Mouse (Mus musculus): ENCODE results near the gene Myo5c. TPM values are rescaled to one million over a fixed set of nuclear protein-coding genes. Genes with fewer than 3 reads are reported as not detected.
A peak's percentile ranks its signal among the peaks of the same experiment; 100 is the strongest.

The Myo5c gene
- total and polyA plus RNA-seq, 3 experiments, result 0.15 to 0.22 TPM; not detected in 1

- TF ChIP-seq POLR2AphosphoS5 (IDR thresholded peaks at IDR 0.05; ENCODE audit: insufficient replicate concordance, low read depth, low read length) (no peak), CTCF (IDR thresholded peaks at IDR 0.05; ENCODE audit: low read depth, low read length) (0 out of 2 replicates have a peak, but pooled peaks have one; percentile 13)
- DNase-seq (ENCODE audit: low spot score) (no peak), ATAC-seq (ENCODE audit: extremely low read depth, insufficient number of reproducible peaks, low FRiP score, poor library complexity, severe bottlenecking) (no peak)
- no peaks in the 10 kb centered on the region for H3K36me3 ChIP-seq (replicated peaks)
- no peak overlapping the region for H3K4me3 ChIP-seq (ENCODE audit: low read depth, low read length)
- H3K4me1 ChIP-seq (ENCODE audit: insufficient read depth, low read depth, low read length), result no peaks in the 10 kb centered on the region
- H3K9me3 ChIP-seq (replicated peaks), result peaks cover 4% of the 10 kb centered on the region; the same call in 1 of the 2 replicates
- H3K27me3 ChIP-seq (ENCODE audit: insufficient read depth, low read length), result 0 out of 2 replicates have a peak, but pooled peaks cover 3% of the 10 kb centered on the region
Measured at GRCm38 (mm10) chr9:75259656-75260055, 27.8 kb downstream of the Myo5c start.

GRCm38 (mm10) chr9:75261332-75261872, 29.6 kb downstream of the Myo5c start:
- H3K36me3 ChIP-seq (replicated peaks), result no peaks in the 10 kb centered on the region
- TF ChIP-seq GATA1 (IDR thresholded peaks at IDR 0.05; ENCODE audit: borderline replicate concordance, low read length) (no peak), GATA2 (IDR thresholded peaks at IDR 0.05; ENCODE audit: borderline replicate concordance, low read depth, low read length) (no peak), TAL1 (conservative IDR thresholded peaks at IDR 0.05; ENCODE audit: low read depth, low read length) (no peak), CTCF (IDR thresholded peaks at IDR 0.05; ENCODE audit: low read depth, low read length) (no peak), POLR2AphosphoS5 (IDR thresholded peaks at IDR 0.05; ENCODE audit: insufficient replicate concordance, low read depth, low read length) (no peak)
- no peak overlapping the region for H3K4me3 ChIP-seq (ENCODE audit: low read depth, low read length)
- no peaks in the 10 kb centered on the region for H3K4me1 ChIP-seq (ENCODE audit: insufficient read depth, low read depth, low read length)
- 0 out of 2 replicates have a peak, but pooled peaks cover 3% of the 10 kb centered on the region for H3K27me3 ChIP-seq (ENCODE audit: insufficient read depth, low read length)
- no peak for ATAC-seq (ENCODE audit: extremely low read depth, insufficient number of reproducible peaks, low FRiP score, poor library complexity, severe bottlenecking)
- DNase-seq (ENCODE audit: low spot score), result no peak
- H3K9me3 ChIP-seq (replicated peaks), result peaks cover 4% of the 10 kb centered on the region; the same call in 1 of the 2 replicates

GRCm38 (mm10) chr9:75262235-75262826, 30.5 kb downstream of the Myo5c start:
- no peak for TF ChIP-seq CTCF (IDR thresholded peaks at IDR 0.05; ENCODE audit: low read depth, low read length)
- no peak for TF ChIP-seq TAL1 (conservative IDR thresholded peaks at IDR 0.05; ENCODE audit: low read depth, low read length)
- TF ChIP-seq GATA1 (IDR thresholded peaks at IDR 0.05; ENCODE audit: borderline replicate concordance, low read length), result no peak
- no peak for TF ChIP-seq GATA2 (IDR thresholded peaks at IDR 0.05; ENCODE audit: borderline replicate concordance, low read depth, low read length)
- no peak for TF ChIP-seq POLR2AphosphoS5 (IDR thresholded peaks at IDR 0.05; ENCODE audit: insufficient replicate concordance, low read depth, low read length)
- Histone ChIP-seq H3K4me1 (ENCODE audit: insufficient read depth, low read depth, low read length) (no peaks in the 10 kb centered on the region), H3K27me3 (ENCODE audit: insufficient read depth, low read length) (peaks cover 5% of the 10 kb centered on the region; the same call in 1 of the 2 replicates), H3K4me3 (ENCODE audit: low read depth, low read length) (no peak overlapping the region), H3K9me3 (replicated peaks) (peaks cover 4% of the 10 kb centered on the region; the same call in 1 of the 2 replicates), H3K36me3 (replicated peaks) (no peaks in the 10 kb centered on the region)
- DNase-seq (ENCODE audit: low spot score) (no peak), ATAC-seq (ENCODE audit: extremely low read depth, insufficient number of reproducible peaks, low FRiP score, poor library complexity, severe bottlenecking) (no peak)

GRCm38 (mm10) chr9:75264008-75264718, 32.3 kb downstream of the Myo5c start:
- Histone ChIP-seq H3K9me3 (replicated peaks) (peaks cover 4% of the 10 kb centered on the region; the same call in 1 of the 2 replicates), H3K36me3 (replicated peaks) (no peaks in the 10 kb centered on the region), H3K4me1 (ENCODE audit: insufficient read depth, low read depth, low read length) (no peaks in the 10 kb centered on the region), H3K27me3 (ENCODE audit: insufficient read depth, low read length) (peaks cover 7% of the 10 kb centered on the region; the same call in 1 of the 2 replicates), H3K4me3 (ENCODE audit: low read depth, low read length) (no peak overlapping the region)
- ATAC-seq (ENCODE audit: extremely low read depth, insufficient number of reproducible peaks, low FRiP score, poor library complexity, severe bottlenecking) (no peak; the same call in 1 of the 2 replicates), DNase-seq (ENCODE audit: low spot score) (no peak)
- TF ChIP-seq TAL1 (conservative IDR thresholded peaks at IDR 0.05; ENCODE audit: low read depth, low read length) (no peak), GATA1 (IDR thresholded peaks at IDR 0.05; ENCODE audit: borderline replicate concordance, low read length) (no peak), CTCF (IDR thresholded peaks at IDR 0.05; ENCODE audit: low read depth, low read length) (no peak), GATA2 (IDR thresholded peaks at IDR 0.05; ENCODE audit: borderline replicate concordance, low read depth, low read length) (no peak), POLR2AphosphoS5 (IDR thresholded peaks at IDR 0.05; ENCODE audit: insufficient replicate concordance, low read depth, low read length) (no peak)

GRCm38 (mm10) chr9:75267147-75267546, 35.3 kb downstream of the Myo5c start:
- ATAC-seq (ENCODE audit: extremely low read depth, insufficient number of reproducible peaks, low FRiP score, poor library complexity, severe bottlenecking), result no peak
- no peaks in the 10 kb centered on the region for H3K9me3 ChIP-seq (replicated peaks)
- H3K27me3 ChIP-seq (ENCODE audit: insufficient read depth, low read length), result peaks cover 7% of the 10 kb centered on the region; the same call in 1 of the 2 replicates
- DNase-seq (ENCODE audit: low spot score), result no peak
- no peaks in the 10 kb centered on the region for H3K36me3 ChIP-seq (replicated peaks)
- no peak overlapping the region for H3K4me3 ChIP-seq (ENCODE audit: low read depth, low read length)
- no peaks in the 10 kb centered on the region for H3K4me1 ChIP-seq (ENCODE audit: insufficient read depth, low read depth, low read length)
- TF ChIP-seq POLR2AphosphoS5 (IDR thresholded peaks at IDR 0.05; ENCODE audit: insufficient replicate concordance, low read depth, low read length) (no peak), CTCF (IDR thresholded peaks at IDR 0.05; ENCODE audit: low read depth, low read length) (no peak), GATA1 (IDR thresholded peaks at IDR 0.05; ENCODE audit: borderline replicate concordance, low read length) (no peak)

- no peak for TF ChIP-seq CTCF (IDR thresholded peaks at IDR 0.05; ENCODE audit: low read depth, low read length)
- no peak for TF ChIP-seq TAL1 (conservative IDR thresholded peaks at IDR 0.05; ENCODE audit: low read depth, low read length)
- no peak for TF ChIP-seq GATA2 (IDR thresholded peaks at IDR 0.05; ENCODE audit: borderline replicate concordance, low read depth, low read length)
- no peak for TF ChIP-seq GATA1 (IDR thresholded peaks at IDR 0.05; ENCODE audit: borderline replicate concordance, low read length)
- TF ChIP-seq POLR2AphosphoS5 (IDR thresholded peaks at IDR 0.05; ENCODE audit: insufficient replicate concordance, low read depth, low read length), result no peak
- H3K9me3 ChIP-seq (replicated peaks), result no peaks in the 10 kb centered on the region
- no peaks in the 10 kb centered on the region for H3K4me1 ChIP-seq (ENCODE audit: insufficient read depth, low read depth, low read length)
- no peaks in the 10 kb centered on the region for H3K36me3 ChIP-seq (replicated peaks)
- DNase-seq (ENCODE audit: low spot score), result no peak
- peaks cover 7% of the 10 kb centered on the region; the same call in 1 of the 2 replicates for H3K27me3 ChIP-seq (ENCODE audit: insufficient read depth, low read length)
- no peak for ATAC-seq (ENCODE audit: extremely low read depth, insufficient number of reproducible peaks, low FRiP score, poor library complexity, severe bottlenecking)
- no peak overlapping the region for H3K4me3 ChIP-seq (ENCODE audit: low read depth, low read length)
Measured at GRCm38 (mm10) chr9:75270382-75270781, 38.6 kb downstream of the Myo5c start.
